Mouse (Mus musculus): ENCODE measurements around the gene Chst14. TPM values are rescaled to one million over a fixed set of nuclear protein-coding genes. Genes with fewer than 3 reads are reported as not detected.

The Chst14 gene
- total RNA-seq, 2 experiments from 2014 or later, result 2.3 to 2.4 TPM

DNA sequence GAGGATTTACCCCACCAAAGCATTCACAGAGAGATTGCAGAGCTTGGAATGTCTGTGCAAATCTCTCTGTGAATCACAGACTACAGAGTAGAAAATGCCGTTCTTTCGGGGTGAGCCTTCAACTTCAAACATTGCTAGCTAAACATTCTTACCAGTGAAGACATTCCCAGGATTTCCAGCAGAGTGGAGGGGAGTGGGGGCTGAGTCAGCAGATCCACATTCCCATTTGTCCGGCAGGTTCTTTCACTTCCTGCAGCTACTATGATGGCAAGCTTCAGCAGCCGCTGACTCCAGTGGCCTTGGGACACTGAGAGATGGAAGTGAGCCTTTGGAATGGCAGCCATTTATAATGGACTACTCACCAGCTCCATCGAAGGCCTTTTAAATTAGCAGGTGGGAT is 30.2 kb downstream of the Chst14 start:
- intact Hi-C loops (cut with DNase I), result no loop called here
- no peak for DNase-seq (ENCODE audit: low spot score in 2 of 2)

DNA sequence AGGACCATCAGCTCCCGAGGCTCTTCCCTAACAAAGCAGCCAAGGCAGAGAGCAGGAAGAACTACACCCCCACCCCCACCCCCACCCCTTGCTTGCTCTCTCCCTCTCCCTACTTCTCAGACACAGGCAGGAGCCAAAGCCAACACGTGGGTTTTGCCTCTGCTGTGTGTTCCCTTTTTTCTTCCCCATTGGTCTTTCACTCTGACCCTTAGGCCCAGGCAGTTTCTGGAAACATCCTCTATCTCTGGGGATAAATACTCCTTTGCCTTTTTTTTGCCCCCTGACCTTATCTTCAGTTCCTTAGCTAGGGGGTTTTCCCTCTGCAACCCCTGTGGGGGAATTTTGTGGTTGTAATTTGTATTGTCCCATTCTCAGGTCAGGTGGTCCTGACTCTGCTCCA is 33.3 kb downstream of the Chst14 start:
- DNase-seq (ENCODE audit: low spot score in 2 of 2), result no peak
- intact Hi-C loops (cut with DNase I), result no loop called here

DNA sequence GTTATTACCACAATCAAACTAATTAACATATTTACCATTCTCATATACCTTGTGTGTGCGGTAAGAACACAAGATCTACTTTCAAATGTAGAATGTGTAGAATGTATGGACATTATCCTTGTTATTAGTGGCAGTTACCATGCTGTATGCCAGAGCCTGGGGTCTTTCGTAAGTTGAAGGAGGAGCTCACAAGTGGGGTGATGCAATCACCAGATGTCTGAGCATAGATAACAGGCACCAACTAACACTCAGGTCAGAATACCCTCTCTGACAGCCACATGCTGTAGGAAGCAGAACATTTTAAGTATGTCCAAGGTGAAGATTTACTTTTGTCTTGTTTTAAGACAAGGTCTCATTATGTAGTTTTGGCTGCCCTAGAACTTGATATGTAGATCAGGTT is 34.1 kb downstream of the Chst14 start:
- DNase-seq (ENCODE audit: low spot score in 2 of 2), result no peak
- intact Hi-C loops (cut with DNase I), result no loop called here

DNA sequence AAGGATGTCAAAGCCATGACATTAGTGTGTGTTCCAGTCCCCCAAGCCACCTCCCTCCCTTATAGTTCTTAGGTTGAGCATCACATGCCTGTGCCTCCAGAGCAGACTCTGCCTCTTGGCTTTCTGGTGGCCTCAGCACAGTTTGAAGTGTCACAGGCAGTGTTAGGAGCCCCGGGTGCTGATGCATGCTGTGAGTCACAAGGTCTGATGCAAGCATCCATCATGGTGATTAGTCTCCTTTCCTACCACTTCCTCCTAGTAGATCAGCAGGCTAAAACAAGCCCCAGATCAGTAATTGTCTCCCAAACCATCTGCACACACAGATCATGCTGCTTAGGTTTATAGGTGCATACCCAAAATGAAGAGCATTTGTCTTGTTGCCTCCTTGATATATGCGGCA is 35.2 kb downstream of the Chst14 start:
- intact Hi-C loops (cut with DNase I), result no loop called here

DNA sequence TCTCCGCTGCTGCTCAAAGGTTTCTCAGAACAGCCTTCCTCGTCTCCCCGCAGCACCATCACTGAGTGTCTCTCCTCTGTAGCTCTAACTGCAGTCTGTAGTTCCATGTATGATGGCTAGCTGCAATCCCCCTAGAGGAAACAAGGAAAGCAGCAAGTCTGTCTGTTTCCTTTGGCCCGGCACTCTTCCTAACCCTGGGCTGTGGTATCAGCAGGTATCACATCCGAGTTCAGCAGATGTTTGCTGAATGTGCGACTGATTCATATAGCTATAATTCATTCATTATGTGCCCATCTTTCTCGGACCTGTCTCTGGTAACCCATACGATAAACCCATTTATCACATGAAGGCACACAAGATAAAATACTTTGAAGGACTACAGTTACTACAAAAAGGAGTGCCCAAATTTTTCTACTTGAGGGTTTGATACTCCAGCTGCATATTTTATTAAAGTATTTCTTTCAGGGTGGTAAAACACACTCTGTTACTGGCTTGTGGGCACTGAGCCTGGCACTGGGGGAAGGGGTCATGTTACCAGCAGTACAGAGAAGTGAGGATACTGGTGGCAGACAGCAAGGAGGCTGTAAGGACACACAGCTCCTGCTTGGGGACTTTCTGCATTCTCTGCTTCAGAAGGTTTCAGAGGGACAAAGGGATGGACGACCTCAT is 36.8 kb downstream of the Chst14 start:
- intact Hi-C loops (cut with DNase I), result no loop called here
- DNase-seq (ENCODE audit: low spot score in 2 of 2), result no peak

More for the DNA sequence above, 35.2 kb downstream of the Chst14 start:
- DNase-seq (ENCODE audit: low spot score in 2 of 2), result no peak

DNA sequence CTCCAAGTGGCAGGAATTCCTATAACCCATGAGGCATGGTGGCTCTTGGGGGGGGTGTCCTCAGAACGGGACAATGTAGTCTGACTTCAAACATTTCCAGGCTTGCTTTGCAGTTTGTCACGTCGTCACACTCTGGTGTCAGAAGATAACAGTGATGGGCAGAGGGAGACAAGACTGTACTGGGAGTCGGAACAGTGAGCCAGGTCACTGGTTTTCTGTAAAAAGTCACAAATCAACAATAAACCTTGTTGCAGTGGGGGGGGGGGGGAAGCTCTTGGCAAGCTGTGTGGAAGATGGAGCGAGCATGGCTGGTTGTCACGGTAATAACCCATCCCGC is 37.3 kb downstream of the Chst14 start:
- intact Hi-C loops (cut with DNase I), result no loop called here
- no peak for DNase-seq (ENCODE audit: low spot score in 2 of 2)

DNA sequence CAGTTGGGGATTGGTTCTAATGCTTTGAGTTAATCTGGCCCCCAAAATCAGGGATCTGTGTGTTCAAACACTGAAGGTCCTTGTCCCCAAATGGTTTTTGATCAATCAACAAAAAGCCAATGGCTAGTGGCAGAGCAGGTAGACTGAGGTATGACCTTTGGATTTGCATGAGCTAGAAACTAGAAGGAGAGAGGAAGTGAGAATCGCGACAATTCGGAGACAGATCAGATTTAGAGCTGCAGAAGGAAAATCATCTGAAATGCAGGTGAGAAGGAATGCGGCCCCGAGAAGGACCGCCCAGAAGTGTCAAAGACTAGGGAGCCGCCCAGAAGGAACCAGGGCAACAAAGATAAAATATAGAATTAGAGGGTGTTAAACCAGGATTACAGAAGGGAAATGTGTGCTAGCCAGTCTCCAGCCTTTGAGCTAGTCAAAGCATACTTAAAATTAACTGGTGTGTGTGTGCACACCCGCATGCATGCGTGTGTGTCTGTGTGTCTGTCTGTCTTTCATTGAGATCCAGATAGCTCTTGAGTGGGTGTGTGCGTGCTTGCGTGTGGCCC is 43.4 kb downstream of the Chst14 start:
- DNase-seq (ENCODE audit: low spot score in 2 of 2), result no peak
- intact Hi-C loops (cut with DNase I), result no loop called here

DNA sequence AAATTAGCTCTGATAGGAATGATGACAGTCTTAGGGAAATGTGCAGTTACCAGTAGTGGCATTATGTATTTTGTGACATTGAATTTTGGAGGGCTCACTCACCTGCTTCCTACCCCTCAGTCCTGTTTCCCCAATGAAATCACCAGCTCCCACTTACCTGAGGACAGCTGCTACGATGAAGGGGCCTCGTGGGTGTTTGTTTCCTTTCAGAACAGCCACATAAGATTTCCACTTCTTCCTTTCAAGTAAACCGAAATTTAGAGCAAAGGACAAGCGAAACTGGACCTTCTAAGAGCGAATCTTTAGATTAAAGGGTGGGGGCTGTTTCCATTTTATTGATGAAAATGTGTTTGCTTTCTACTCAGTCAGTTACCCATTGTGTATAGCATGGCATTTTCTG is 45.8 kb downstream of the Chst14 start:
- intact Hi-C loops (cut with DNase I), result loop anchor here (1.0 kb wide), 1 partner anchor 71 kb away; no protein-coding TSS in a partner anchor
- no peak for DNase-seq (ENCODE audit: low spot score in 2 of 2)

DNA sequence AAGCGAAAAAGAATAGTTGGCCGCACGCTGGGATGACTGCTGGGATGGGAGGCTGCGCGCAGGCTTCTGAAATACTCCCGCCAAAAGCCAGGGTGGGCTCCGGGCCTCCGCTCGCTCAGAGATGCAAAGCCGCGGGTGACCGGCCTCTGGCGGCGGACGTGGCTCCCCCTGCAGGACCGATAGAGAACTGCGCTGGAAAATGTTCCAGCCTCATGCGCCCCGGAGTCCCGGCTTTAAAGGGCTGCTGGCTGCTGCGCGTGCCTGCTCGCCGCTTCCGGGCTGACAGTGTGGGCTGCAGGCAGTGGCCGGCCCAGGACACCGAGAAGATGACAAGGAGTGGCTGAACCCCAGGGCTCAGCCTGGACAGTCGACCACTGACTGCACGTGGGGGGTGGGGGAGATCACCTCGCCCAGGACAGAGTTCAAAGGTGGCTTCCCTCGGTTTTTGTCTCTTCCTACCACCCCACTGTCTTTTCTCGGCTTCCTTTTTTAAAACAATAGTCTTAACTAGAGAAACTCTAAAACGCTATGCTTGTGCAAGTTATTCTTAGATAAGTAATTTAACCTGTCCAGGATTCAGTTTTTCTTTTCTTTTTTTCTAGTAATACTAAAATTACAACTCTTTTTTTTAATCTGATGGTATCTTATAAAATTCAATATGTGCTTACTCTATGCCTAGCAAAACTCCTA is 46.5 kb downstream of the Chst14 start:
- intact Hi-C loops (cut with DNase I), result loop anchor here (1.0 kb wide), 1 partner anchor 72 kb away; no protein-coding TSS in a partner anchor
- DNase-seq (ENCODE audit: low spot score in 2 of 2), result peak; percentile 82 to 90

DNA sequence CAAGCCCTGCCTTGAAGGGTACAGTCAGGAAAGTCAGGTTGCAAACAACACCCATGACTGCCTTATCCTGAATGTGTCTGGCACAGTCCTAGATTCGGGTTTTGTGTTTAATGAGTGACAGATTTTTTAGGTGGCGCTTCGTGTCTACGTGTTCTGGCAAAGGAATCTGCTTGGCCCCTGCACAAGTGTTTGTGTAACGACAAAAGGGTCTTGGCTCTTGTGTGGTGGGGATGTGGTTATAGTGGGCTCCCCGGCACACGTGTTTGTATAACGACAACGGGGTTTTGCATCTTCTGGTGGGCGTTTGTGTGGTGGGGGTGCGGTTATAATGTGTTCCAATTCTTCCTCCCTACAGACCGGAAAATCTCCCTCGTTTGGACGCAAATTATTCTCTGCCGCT is 49.6 kb downstream of the Chst14 start:
- peak in 1 of 2 experiments; percentile 25 for DNase-seq (ENCODE audit: low spot score in 2 of 2)
- intact Hi-C loops (cut with DNase I), result no loop called here

DNA sequence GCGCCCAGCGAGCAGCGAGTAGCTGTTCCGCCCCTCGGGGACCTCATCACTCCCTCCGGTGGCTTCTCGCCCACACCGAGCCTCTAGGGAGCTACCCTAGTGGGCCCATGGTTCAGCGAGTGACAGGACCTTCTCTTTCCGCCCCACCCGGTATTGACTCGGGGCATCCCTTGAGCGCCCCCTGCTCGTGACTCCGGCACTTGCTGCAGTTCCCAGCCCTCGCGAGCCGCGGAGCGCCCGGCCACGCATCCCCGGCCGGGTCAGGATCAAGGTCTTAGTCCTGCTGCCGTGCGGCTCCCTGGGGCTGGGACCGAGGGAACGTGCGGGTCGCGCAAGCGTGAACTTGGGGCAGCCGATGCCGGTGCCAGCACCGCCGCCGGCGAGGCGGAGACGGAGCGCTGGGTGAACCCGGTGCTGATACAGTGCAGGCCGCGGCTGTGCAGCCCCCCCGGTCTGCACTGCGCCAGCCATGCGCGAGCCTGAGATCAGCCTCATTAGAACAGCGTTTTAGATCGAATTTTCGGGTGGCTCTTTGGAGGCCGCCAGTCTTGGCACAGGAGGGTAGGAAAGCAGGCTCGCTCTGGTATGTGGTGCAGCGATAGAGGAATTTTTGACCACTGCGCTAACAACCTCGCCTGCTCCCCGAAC is 50.1 kb downstream of the Chst14 start:
- peak; percentile 68 to 79 for DNase-seq (ENCODE audit: low spot score in 2 of 2)
- intact Hi-C loops (cut with DNase I), result no loop called here

DNA sequence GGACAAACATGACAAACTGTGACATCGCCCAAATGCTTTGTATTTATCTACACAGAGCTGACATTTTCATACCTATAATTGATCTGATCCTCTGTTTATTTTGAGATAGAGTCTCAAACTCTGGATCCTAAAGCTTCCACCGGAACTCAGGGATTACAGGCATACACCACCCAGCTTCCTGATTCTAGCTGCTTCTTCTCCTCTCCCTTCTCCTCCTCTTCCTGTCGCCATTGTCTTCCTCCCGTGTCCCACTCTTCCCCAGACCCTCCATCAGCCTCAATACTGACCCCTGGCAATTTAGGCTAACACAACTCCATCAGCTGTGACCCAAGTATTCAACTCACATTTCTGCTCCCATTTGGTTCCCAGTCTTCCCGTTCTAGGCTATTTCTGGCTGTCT is 50.6 kb downstream of the Chst14 start:
- intact Hi-C loops (cut with DNase I), result no loop called here
- no peak for DNase-seq (ENCODE audit: low spot score in 2 of 2)

DNA sequence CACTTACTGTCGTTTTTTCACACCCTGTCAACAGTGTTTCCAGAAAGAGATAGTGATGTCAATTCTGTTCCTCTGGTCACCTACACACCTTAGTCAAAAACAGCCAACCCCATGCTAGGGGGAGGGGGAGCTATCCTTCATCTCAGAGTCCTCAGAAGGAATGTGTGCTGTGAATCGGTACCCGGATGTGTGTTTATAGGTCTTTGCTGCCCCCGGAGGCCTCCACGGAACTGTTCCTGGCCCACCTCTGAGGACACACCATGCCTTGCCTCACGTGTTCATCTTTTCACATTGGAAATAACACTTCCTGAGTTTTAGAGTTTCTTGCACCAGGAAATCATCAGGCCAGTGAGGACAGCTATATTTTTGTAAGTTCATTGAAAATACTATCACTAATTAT is 51.8 kb downstream of the Chst14 start:
- intact Hi-C loops (cut with DNase I), result no loop called here
- DNase-seq (ENCODE audit: low spot score in 2 of 2), result no peak

Other genes with a start within 250 kb of the Chst14 start
- gene Ankrd63, start 222.5 kb upstream of the Chst14 start, total RNA-seq (2021), result 10 to 100 TPM; 15.7 to 17.3 TPM
- gene Plcb2, start 198.1 kb upstream of the Chst14 start, total RNA-seq (2021), result 1 to 10 TPM; 2.4 to 2.8 TPM
- gene Inafm2, start 180.7 kb upstream of the Chst14 start, total RNA-seq (2021), result 10 to 100 TPM; 30.8 to 33.4 TPM
- gene Ccdc9b, start 163.8 kb upstream of the Chst14 start, total RNA-seq (2021), result 1 to 10 TPM; 3.1 to 3.3 TPM
- not detected for gene Phgr1, start 153.7 kb upstream of the Chst14 start, total RNA-seq (2021)
- gene Disp2, start 146.8 kb upstream of the Chst14 start, total RNA-seq (2021), result 100 to 1,000 TPM; 196 to 205 TPM
- 1 to 10 TPM; 2.5 to 2.6 TPM for gene Knstrn, start 112.5 kb upstream of the Chst14 start, total RNA-seq (2021)
- 10 to 100 TPM; 68.4 to 69.9 TPM for gene Ivd, start 64.5 kb upstream of the Chst14 start, total RNA-seq (2021)
- gene Bahd1, start 26.1 kb upstream of the Chst14 start, total RNA-seq (2021), result 10 to 100 TPM; 35.8 to 37.5 TPM
- 10 to 100 TPM; 60.2 TPM for gene Ccdc32, start 102.9 kb downstream of the Chst14 start, total RNA-seq (2021)
- gene Rpusd2, start 108.3 kb downstream of the Chst14 start, total RNA-seq (2021), result 1 to 10 TPM; 5.5 to 6.6 TPM
- under 1 TPM; 0.29 to 0.63 TPM for gene Knl1, start 120.6 kb downstream of the Chst14 start, total RNA-seq (2021)
- gene Rad51, start 186.3 kb downstream of the Chst14 start, total RNA-seq (2021), result 1 to 10 TPM; 1.5 to 3.3 TPM
- 10 to 100 TPM; 49.0 to 49.3 TPM for gene Rmdn3, start 230.5 kb downstream of the Chst14 start, total RNA-seq (2021)
- not detected for gene Gchfr, start 241.3 kb downstream of the Chst14 start, total RNA-seq (2021)
- not detected for gene Gm14137, start 248.0 kb downstream of the Chst14 start, total RNA-seq (2021)